Mouse (Mus musculus) midbrain, embryonic 16.5 days (tissue): ENCODE results near the gene Pbx1. TPM values are rescaled to one million over a fixed set of nuclear protein-coding genes. Genes with fewer than 3 reads are reported as not detected.

Source experiments
- ATAC-seq: fragments of 200-750 bp; cut with Nextera tagmentation; 2 replicates; pipeline ENCODE4 v1.8.0; 2017; ENCODE audit warnings: moderate TSS enrichment
- H3K27ac ChIP-seq: fragments of 300-500 bp; sonication (generic); 2 replicates; pipeline ENCODE4 v1.5.1; 2014; ENCODE audit warnings: mild to moderate bottlenecking, low read length, mixed read lengths
- H3K27me3 ChIP-seq: fragments of 300-500 bp; sonication (generic); 2 replicates; pipeline ENCODE4 v1.6.1; 2014; ENCODE audit warnings: low read depth, low read length, mixed read lengths; ENCODE audit not compliant: control insufficient read depth, insufficient read depth
- H3K36me3 ChIP-seq: fragments of 300-500 bp; sonication (generic); 2 replicates; pipeline ENCODE4 v1.6.1; 2014; ENCODE audit warnings: mild to moderate bottlenecking, low read length, moderate library complexity, mixed read lengths; ENCODE audit not compliant: control insufficient read depth, insufficient read depth
- H3K4me1 ChIP-seq: fragments of 300-500 bp; sonication (generic); 2 replicates; pipeline ENCODE4 v1.6.1; 2014; ENCODE audit warnings: mild to moderate bottlenecking, low read length, mixed read lengths; ENCODE audit not compliant: control insufficient read depth, insufficient read depth
- H3K4me2 ChIP-seq: fragments of 300-500 bp; sonication (generic); 2 replicates; pipeline ENCODE4 v1.6.1; 2014; ENCODE audit warnings: mild to moderate bottlenecking, low read length, mixed read lengths
- H3K4me3 ChIP-seq: fragments of 300-500 bp; sonication (generic); 2 replicates; pipeline ENCODE4 v1.5.1; 2014; ENCODE audit warnings: low read depth, mild to moderate bottlenecking, low read length, moderate library complexity, mixed read lengths
- H3K9ac ChIP-seq: fragments of 300-500 bp; sonication (generic); 2 replicates; pipeline ENCODE4 v1.6.1; 2014; ENCODE audit warnings: low read depth, low read length, mixed read lengths
- H3K9me3 ChIP-seq: fragments of 300-500 bp; sonication (generic); replicated peaks from 2 replicates; pipeline ENCODE4 v1.6.1; 2014; ENCODE audit warnings: mild to moderate bottlenecking, low read length, mixed read lengths; ENCODE audit not compliant: control insufficient read depth, poor library complexity, severe bottlenecking
- WGBS: fragments of 180-500 bp; shearing (Covaris S2); extraction: QIAGEN DNeasy Blood & Tissue Kit; methylation state at CpG from one replicate; pipeline ENCODE4 v1.1.7; 2014; 5-methylcytosine and 5-hydroxymethylcytosine counted together
- polyA plus RNA-seq: library from polyadenylated mRNA; unstranded; fragments of >200 nt; fragmentation: Nextera tagmentation; extraction: Ambion mirVana; gene quantifications from 2 replicates; pipeline ENCODE4 v1.2.1, GENCODE M21; 2015

Pbx1 gene
- polyA plus RNA-seq, 1 experiment from 2014 or later, result 71.8 TPM

GRCm38 (mm10) chr1:168246968-168247724 lies 184.9 kb downstream of the Pbx1 start:
- WGBS, result 43% methylated on average over 10 of the region's 10 CpGs
- no peaks in the 10 kb centered on the region for H3K9me3 ChIP-seq
- H3K4me3 ChIP-seq, result no peak overlapping the region
- H3K4me2 ChIP-seq, result no peak overlapping the region
- peak overlapping the region; percentile 31; the same call in 1 of the 2 replicates for H3K9ac ChIP-seq
- H3K4me1 ChIP-seq, result peaks cover 63% of the 10 kb centered on the region
- no peaks in the 10 kb centered on the region for H3K27me3 ChIP-seq
- ATAC-seq, result no peak
- H3K27ac ChIP-seq, result peak overlapping the region; percentile 58
- H3K36me3 ChIP-seq, result no peaks in the 10 kb centered on the region

DNA sequence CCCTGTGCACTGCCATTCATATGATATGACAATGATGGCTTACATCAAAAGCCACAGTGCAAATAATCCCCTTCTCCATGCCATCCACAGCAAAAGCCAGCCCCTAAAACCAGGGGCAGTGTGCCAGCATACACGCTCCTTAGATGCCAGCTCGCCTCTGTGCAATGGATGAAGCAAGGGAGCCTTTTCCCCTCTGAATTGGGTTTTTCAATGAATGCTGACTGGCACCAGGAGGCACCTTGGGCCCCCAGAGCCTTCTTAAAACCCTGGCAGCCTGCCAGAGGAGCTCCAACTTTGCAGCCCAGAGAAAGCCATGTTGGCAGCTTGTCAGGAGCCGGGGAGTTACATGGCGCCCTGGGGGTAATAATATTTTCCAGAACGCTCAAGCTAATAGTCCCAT lies 186.5 kb downstream of the Pbx1 start:
- 21% methylated on average over 5 of the region's 5 CpGs for WGBS
- no peaks in the 10 kb centered on the region for H3K36me3 ChIP-seq
- H3K27me3 ChIP-seq, result no peaks in the 10 kb centered on the region
- no peak overlapping the region for H3K9ac ChIP-seq
- H3K4me2 ChIP-seq, result peak overlapping the region; percentile 32; the same call in 1 of the 2 replicates
- peak overlapping the region; percentile 64 for H3K27ac ChIP-seq
- H3K4me3 ChIP-seq, result no peak overlapping the region
- H3K4me1 ChIP-seq, result peaks cover 75% of the 10 kb centered on the region
- H3K9me3 ChIP-seq, result no peaks in the 10 kb centered on the region
- ATAC-seq, result peak; percentile 83

GRCm38 (mm10) chr1:168243759-168244158 lies 188.3 kb downstream of the Pbx1 start:
- Histone ChIP-seq H3K4me2 (no peak overlapping the region), H3K27me3 (no peaks in the 10 kb centered on the region), H3K9me3 (no peaks in the 10 kb centered on the region), H3K4me1 (peaks cover 81% of the 10 kb centered on the region), H3K9ac (no peak overlapping the region), H3K4me3 (no peak overlapping the region), H3K36me3 (no peaks in the 10 kb centered on the region), H3K27ac (no peak overlapping the region; the same call in 1 of the 2 replicates)
- 90% methylated on average over 12 of the region's 12 CpGs for WGBS
- no peak for ATAC-seq

GRCm38 (mm10) chr1:168243068-168243467 lies 189.0 kb downstream of the Pbx1 start:
- Histone ChIP-seq H3K27ac (no peak overlapping the region), H3K4me2 (no peak overlapping the region), H3K9ac (no peak overlapping the region), H3K36me3 (no peaks in the 10 kb centered on the region), H3K27me3 (no peaks in the 10 kb centered on the region), H3K4me3 (no peak overlapping the region), H3K4me1 (peaks cover 82% of the 10 kb centered on the region), H3K9me3 (no peaks in the 10 kb centered on the region)
- WGBS, result 84% methylated on average over 7 of the region's 7 CpGs
- ATAC-seq, result no peak

GRCm38 (mm10) chr1:168241316-168241715 lies 190.8 kb downstream of the Pbx1 start:
- Histone ChIP-seq H3K27ac (peak overlapping the region; percentile 78), H3K36me3 (no peaks in the 10 kb centered on the region), H3K4me1 (peaks cover 66% of the 10 kb centered on the region), H3K27me3 (no peaks in the 10 kb centered on the region), H3K4me3 (no peak overlapping the region), H3K9ac (peak overlapping the region; percentile 22; the same call in 1 of the 2 replicates), H3K9me3 (no peaks in the 10 kb centered on the region), H3K4me2 (peak overlapping the region; percentile 17)
- ATAC-seq, result no peak
- 15% methylated on average over 7 of the region's 7 CpGs for WGBS

DNA sequence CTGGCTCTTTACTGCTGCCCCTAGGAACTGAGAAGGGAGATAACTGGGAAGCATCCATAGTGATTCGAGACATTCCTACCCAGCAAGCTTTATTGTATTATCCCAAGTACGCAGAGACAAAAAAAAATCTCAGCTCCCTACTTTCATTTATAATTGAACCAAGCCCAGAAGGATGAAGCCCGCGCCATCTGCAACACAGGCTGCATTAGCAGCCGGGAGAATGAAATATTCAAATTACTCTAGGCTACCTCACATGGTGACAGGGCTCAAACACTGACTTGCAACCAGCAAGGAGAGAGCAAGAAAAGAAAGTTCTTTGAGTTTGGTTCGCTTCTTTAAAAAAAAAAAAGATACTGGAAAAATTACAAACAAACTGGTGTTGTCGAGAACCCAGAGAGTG lies 191.2 kb downstream of the Pbx1 start:
- no peak for ATAC-seq
- H3K4me1 ChIP-seq, result peaks cover 62% of the 10 kb centered on the region
- no peaks in the 10 kb centered on the region for H3K27me3 ChIP-seq
- H3K9me3 ChIP-seq, result no peaks in the 10 kb centered on the region
- 0 out of 2 replicates have a peak overlapping the region, but pooled peaks have one; percentile 14 for H3K9ac ChIP-seq
- 13% methylated on average over 7 of the region's 7 CpGs for WGBS
- peak overlapping the region; percentile 78 for H3K27ac ChIP-seq
- no peaks in the 10 kb centered on the region for H3K36me3 ChIP-seq
- peak overlapping the region; percentile 26; the same call in 1 of the 2 replicates for H3K4me2 ChIP-seq
- no peak overlapping the region for H3K4me3 ChIP-seq

DNA sequence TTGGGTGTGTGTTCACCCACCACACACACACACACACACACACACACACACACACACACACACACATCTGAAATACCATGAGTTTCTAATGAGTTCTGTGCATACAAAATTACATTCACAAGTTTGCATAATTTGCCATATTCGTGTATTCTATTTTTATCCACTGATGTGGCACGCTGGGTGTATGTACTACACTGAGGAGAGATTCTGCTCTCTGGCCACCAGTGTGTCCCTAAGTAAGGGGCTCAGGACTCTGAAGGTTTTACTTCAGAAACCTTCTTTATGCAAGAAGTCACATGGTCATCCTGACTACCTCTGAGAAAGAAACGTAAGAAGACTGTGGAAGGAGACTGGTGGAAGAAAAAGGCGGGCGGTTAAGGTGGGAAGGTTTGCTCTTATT lies 191.7 kb downstream of the Pbx1 start:
- Histone ChIP-seq H3K27ac (peak overlapping the region; percentile 78), H3K4me2 (peak overlapping the region; percentile 26; the same call in 1 of the 2 replicates), H3K9me3 (no peaks in the 10 kb centered on the region), H3K4me1 (peaks cover 57% of the 10 kb centered on the region), H3K27me3 (no peaks in the 10 kb centered on the region), H3K4me3 (no peak overlapping the region), H3K9ac (0 out of 2 replicates have a peak overlapping the region, but pooled peaks have one; percentile 14), H3K36me3 (no peaks in the 10 kb centered on the region)
- 57% methylated on average over 5 of the region's 5 CpGs for WGBS
- no peak for ATAC-seq

DNA sequence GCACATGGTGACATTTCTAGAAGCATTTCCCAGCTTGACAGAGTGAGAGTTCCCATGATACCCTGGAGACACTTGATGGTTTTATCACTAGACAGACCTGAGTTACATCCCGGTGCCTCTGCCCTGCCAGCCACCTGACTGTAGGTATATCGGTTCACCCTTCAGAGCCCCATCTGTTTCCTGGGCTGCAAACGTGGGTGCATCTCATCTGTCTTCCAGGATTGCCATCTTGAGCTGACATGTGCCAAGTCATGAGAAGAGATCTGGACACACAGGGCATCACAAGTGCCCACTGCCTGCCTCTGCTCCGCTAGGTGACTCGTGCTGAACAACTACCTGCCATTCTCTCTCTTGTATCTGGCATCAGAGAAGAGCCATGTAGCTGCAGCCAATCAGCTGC lies 196.0 kb downstream of the Pbx1 start:
- Histone ChIP-seq H3K4me3 (no peak overlapping the region), H3K9ac (no peak overlapping the region), H3K9me3 (no peaks in the 10 kb centered on the region), H3K36me3 (no peaks in the 10 kb centered on the region), H3K27ac (no peak overlapping the region), H3K27me3 (no peaks in the 10 kb centered on the region), H3K4me2 (no peak overlapping the region), H3K4me1 (peaks cover 22% of the 10 kb centered on the region)
- 92% methylated on average over 5 of the region's 5 CpGs for WGBS
- ATAC-seq, result no peak

DNA sequence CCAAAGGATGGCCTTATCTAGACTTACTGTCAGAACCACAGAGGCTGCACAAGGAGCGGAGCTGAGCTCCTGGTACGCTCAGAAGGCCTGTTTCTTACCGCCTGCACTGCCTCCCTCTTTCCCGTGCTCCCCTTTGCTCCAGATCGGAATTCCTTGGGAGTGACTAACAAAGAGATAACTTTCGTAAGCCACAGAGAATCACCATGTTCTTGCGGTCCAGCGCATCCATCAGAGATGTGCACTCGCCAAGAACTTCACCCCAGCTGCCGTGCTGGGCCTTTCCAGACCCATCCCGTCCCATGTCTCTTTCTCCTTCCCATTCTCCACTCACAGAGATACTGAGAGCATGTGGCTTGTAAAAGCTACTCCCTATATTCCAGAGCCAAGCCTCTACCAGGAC lies 197.7 kb downstream of the Pbx1 start:
- WGBS, result 63% methylated on average over 11 of the region's 11 CpGs
- Histone ChIP-seq H3K9me3 (no peaks in the 10 kb centered on the region), H3K9ac (no peak overlapping the region), H3K27ac (no peak overlapping the region), H3K36me3 (no peaks in the 10 kb centered on the region), H3K4me1 (peaks cover 19% of the 10 kb centered on the region), H3K4me2 (no peak overlapping the region), H3K4me3 (no peak overlapping the region), H3K27me3 (no peaks in the 10 kb centered on the region)
- no peak for ATAC-seq
